ENCODE assay signal across 26 mouse cellular contexts in genomic region chr5:53953216-53953615, GRCm38 (mm10).
"Had no signal": no experiment of that assay in that cellular context is flagged by ENCODE, and none has a peak within 500 bp of the region (broad histone marks: within the 10 kb centered on the region; RNA-seq: fewer than 3 reads in every experiment).

No protein-coding gene starts in this region.

- DNase-seq: gastrocnemius, adult 2 months; gastrocnemius, postnatal 14 days; gastrocnemius, postnatal 36 days; heart, adult 2 months; heart, postnatal 14 days; heart, postnatal 36 days; kidney, adult 11 months; kidney, adult 2 months; kidney, adult 9 months; kidney, postnatal 14 days; kidney, postnatal 36 days; layer of hippocampus, adult 9-11 months; layer of hippocampus, postnatal 36 days; liver; liver, embryonic 13.5 days; liver, postnatal 0 days had no signal

- H3K4me1 ChIP-seq: hindbrain, embryonic 15.5 days; liver, embryonic 15.5 days had no signal

- H3K4me3 ChIP-seq: gastrocnemius, adult 2 months; heart, adult 2 months; heart, embryonic 10.5 days; heart, embryonic 12.5 days; hindbrain, embryonic 13.5 days; hindbrain, embryonic 15.5 days; kidney, embryonic 15.5 days; limb, embryonic 10.5 days; limb, embryonic 12.5 days; liver, embryonic 13.5 days; liver, embryonic 15.5 days had no signal

- H3K27ac ChIP-seq: heart, embryonic 10.5 days; hindbrain, embryonic 13.5 days; hindbrain, embryonic 15.5 days; hindbrain, postnatal 0 days; kidney, embryonic 15.5 days; kidney, postnatal 0 days; limb, embryonic 10.5 days; limb, embryonic 12.5 days; liver, embryonic 13.5 days; liver, embryonic 15.5 days had no signal
